Mouse (Mus musculus) kidney, postnatal 14 days (tissue): ENCODE data around the gene Triobp.

Experiments
- DNase-seq: peaks from one replicate; pipeline ENCODE4 v3.0.0; 2022; ENCODE audit warnings: mixed read lengths

Gene Triobp

DNA sequence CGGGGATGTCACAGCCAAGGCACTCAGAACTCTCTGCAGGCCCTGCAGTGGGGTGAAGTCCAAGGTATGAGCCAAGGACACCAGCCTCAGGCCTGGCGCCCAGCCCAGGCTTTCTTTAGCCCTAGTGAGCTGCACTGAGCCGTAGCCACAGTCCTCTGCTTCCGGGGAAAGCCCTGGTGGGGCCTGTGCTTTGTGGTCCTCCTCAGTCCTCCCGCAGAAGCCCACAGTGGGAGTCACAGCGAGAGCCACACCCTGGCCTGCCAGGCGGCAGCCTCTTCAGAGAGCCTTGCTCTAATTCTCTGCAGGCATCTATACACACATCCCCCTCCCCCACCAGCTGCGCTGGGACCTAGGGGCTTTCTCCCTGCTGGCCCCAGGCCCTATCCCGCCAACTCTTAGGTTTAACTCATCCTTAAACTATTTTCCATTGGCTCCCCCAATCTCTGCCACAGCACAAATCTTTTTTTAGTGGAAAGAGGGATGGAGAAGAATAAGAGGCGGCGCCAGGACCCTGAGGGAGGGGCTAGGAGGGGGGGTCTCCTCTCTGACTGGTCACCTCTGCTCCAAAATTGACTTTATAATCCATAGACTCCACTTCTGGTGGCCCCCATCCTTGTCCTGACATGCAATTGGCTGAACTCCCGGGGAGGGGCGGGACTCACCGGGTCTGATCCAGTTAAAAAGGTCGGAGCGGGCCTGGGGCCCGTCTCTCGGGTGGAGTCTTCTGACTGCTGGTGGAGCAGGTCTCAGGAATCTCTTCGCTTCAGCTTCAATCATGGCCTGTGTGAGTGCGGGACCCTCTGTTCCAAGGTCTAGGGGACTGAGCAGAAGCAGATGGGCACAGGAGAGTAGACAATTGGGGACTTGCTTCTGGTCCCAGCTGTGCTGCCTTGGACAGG, 21.3 kb upstream of the Triobp start, which contains the start of gene Lgals1:
Gene Lgals1 (plus strand): TSS at position 705 of the 899 bp plus-strand sequence.
- peak; percentile 94 for DNase-seq

DNA sequence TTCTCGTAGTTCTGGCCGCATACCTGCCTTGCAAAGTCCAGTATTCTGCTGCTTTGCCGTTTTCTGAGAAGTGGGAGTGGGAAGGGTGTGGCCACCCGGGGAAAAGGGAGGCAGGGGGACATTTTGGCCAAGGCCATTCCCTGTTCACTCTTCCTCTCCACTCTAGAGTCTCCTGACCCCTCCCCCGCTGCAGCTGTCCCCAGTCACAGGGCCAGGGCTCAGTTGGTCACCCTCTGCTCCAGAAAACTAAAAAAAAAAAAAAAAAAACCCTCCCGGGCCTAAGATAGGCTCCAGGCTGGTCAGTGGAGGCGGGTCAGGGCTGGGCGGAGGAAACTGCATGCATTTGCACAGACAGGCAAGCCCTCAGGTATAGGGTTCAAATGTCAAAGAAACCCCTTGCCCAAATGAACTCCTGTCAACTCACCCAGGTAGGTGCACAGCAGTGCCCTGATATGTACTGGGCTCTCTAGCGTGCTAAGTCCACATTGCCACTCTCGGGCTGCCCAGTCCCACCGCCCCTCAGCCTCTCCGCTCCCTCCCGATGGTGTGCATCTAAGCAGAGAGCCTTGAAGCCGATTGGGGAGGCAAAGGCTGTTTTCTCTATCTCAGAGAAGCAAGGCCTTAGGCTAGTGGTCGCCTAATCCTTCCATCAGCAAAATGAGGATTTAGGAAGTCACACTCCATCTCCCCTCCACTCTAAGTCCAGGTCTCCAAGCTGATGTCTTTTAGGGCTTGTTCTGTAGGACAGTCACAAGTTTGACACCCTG, 20.3 kb upstream of the Triobp start:
- DNase-seq, result peak; percentile 52

- DNase-seq, result peak; percentile 88
These were observed 19.6 kb upstream of the Triobp start for GRCm38 (mm10) chr15:78927788-78928457.

DNA sequence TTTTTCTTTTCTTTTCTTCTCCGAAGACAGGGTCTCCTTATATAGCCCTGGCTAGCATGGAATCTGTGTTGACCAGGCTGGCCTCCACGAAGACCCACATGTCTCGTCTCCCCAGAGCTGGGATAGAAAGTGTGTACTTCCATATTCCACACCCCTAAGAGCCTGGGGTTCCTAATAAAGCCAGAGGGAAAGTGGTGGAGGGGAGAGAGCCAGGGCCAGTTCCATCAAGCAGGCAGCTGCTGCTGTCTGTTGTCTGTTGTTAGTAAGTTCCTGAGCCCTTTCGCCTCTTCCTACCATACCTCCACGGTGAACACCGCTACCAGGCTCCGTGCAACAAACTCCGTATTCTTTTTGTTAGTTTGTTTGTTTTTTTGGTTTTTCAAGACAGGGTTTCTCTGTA, 19.0 kb upstream of the Triobp start:
- no peak for DNase-seq

DNA sequence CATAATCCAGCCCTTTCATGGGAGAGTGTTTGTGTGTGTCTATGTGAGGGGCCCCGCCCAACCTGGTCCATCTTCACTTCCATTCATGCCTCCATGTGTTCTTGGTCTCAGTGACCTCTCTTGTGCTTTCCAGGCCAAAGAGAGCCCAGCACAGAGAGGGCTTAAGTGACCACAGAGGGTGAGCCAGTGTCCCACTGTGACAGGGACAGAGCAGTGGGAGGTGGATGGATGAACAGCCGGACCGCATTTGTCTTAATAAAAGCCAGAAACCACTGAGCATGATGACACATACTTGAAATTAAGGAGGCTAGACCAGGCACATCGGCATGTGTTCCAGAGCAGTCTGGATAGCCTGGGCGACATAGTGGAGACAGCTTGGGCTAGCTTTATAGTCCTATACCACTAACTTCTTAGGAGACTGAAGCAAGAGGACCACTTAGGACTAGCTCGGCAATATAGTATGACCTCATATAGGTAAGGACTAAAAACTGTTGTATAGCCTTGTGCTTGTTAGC, 17.3 kb upstream of the Triobp start:
- DNase-seq, result no peak

DNA sequence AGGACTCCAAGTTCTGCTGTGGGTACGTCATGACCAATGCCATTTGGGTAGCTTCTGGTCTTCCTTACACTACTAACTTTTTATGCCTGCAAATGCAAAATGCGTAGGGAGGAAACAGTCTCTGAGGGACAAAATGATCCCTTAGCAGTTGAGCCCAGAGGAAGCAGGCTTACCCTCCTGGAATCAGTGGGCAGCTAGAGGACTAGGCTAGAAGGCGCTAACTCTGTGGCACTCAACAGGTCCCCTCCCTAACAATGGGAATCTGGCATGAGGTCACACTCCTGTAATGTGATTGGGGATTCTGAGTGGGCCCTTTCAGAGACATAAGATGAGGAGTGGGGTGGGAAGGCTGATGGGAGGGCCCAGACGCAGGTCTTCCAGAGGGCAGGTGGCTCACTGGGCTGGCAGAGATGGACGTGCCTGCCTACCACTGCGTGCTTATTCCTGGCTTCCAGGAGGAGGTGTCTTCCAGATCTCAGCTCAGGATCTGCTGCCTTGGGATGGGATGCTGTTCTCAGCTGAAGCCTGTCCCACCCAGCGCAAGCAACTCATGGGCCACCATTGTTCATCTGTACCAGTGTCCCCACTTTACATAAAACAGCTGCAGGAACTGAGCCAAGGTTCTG, 16.6 kb upstream of the Triobp start:
- DNase-seq, result no peak

DNA sequence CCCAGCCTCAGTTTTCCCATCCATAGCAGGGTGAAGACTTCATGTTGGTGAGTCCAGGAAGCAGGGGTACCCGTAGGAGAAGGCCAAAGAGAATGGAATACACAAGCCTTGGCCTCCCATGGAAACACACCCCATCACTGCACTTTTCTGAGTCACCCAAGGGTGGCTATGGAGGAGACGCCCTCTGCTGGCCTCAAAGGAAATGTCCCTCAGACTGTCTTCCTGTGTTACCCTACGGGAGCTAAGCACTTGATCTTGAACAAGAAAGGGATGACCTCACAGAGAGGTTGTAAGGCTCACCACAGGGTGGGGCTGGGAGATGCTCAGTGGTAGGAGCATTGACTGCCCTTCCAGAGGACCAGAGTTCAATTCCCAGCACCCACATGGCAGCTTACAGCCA, 15.9 kb upstream of the Triobp start:
- DNase-seq, result peak; percentile 58

DNA sequence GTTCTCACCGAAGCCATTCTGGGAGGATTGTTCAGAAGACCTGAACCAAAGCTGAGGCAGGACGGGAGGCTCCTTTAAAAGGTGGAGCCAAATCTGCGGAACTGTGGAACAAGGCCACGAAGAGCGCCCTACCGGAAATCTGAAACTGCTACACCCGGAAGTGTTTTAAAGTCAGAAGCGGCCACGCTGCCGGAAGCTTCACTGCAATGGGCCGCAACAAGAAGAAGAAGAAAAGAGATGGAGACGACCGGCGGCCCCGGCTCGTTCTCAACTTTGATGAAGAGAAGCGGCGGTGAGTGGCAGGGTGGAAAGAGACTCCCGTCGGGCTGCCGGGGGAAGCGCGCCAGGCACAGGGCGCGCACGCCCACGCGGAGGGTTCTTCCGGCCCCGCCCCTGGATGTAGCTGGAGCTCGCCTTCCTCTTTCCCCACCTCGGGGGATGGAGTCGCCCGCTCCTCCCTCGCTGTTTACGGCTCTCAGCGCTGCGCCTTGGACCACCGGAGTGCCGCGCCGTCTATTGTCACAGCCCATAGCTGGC, 12.7 kb upstream of the Triobp start, which contains the start of gene Nol12:
Gene Nol12 (plus strand): TSS at position 150 of the 537 bp plus-strand sequence.
- DNase-seq, result peak; percentile 90

DNA sequence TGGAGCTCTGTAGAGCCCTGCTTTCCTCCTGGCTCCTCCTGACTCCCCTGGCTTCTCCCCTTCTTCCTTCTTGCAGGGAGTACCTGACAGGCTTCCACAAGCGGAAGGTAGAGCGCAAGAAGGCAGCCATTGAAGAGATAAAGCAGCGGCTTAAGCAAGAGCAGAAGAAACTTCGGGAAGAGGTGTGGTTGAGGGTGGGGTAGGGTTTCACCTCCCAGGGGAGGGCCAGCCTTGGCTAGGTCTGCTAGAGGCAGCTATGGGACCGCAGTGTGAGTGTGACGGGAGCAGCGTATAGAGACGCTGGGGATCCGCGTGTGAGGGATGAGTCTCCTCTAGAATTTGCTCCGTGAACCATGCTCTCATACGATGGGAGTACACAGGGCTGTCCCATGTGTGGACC, 11.1 kb upstream of the Triobp start:
- no peak for DNase-seq

- no peak for DNase-seq
These were observed 10.2 kb upstream of the Triobp start for GRCm38 (mm10) chr15:78937311-78937710.

DNA sequence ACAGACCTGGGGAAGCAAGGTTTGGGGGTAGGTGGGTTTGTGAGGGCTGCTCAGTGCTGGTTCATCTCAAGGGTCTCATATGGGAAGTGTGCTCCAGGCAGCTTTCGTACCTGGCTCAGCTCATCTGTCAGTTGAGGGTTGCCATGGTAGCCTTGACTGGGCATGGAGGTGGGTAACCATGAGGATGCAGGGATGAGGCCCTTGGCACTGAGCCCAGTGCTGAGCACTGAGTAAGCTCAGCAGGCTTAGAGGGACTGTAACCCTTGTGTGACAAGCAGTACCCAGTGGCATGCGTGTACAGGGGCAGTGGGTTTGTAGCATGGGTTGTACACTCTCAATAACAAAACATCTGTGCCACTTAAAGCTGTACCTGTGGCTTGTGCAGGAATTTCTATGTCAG, 9.6 kb upstream of the Triobp start:
- no peak for DNase-seq

DNA sequence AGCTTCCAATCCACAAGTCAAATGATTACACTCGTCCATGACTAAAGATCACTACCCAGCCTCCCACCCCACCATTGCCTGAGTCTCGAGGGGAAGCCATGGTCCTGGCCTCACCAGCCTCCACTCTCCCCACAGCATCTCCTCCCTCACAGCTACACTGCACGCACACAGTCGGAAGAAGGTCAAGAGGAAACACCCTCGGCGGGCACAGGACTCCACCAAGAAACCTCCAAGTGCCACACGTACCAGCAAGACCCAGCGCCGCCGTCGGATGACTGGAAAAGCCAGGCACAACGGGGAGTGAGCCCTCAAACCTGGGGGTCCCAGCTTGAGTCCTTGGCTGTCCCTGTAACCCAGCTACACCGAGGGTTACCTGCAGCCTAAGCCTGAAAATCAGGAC, 7.2 kb upstream of the Triobp start:
- no peak for DNase-seq

GRCm38 (mm10) chr15:78942663-78943062, 4.9 kb upstream of the Triobp start:
- DNase-seq, result peak; percentile 87

DNA sequence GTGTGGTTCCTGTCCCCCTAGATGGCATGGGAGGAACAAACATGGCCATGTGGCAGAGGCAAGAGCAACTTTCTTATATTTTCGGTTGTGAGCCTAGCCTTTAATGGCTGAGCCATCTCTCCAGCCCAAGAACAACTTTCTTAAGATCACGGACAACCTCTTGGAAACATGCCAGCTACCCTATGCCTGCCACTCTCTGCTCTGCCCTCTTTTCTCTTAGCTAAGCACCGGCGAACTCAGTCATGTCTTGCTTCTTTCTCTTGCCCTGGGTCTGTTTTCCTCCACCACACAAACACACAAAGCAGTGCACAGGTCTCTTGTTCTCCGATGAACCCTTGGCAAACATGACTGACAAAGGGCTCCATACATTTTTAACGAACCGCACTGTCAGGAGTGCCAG, 1.3 kb upstream of the Triobp start:
- DNase-seq, result no peak

- DNase-seq, result no peak
These were observed 715 bp downstream of the Triobp start for GRCm38 (mm10) chr15:78948152-78948725.

DNA sequence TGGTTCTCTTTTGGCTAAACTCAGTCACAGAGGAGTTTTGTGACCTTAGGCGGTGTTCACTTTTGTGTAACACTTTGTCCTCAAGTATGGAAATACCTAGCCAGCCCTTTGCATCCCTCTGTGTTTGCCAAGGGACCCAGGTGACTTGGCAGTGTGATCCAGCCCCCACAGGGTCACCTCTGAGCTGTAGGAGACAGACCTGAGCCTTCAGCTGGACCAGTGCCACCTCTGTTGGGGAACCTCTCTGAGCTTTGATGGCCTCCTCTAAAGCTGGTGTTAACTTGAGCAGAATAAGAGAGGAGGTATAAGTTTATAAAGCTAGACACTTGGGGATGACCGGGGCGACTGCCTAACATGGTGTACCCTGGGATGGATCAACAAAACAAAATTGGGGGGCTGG, 1.4 kb downstream of the Triobp start:
- no peak for DNase-seq

DNA sequence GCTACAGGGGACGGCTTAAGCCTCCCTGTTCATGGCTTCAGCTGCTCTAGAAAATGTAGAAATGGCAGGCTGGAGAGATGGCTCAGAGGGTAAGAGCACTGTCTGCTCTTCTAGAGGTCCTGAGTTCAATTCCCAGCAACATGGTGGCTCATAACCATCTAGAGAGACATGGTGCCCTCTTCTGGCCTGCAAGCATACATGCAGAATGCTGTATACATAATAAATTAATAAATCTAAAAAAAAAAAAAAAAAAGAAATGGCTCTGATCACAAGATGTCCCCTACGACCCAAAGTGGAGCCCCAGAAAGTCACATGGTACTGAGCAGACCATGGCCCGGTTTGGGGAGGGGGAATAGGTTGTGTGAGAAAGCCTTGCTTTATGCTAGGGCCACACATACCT, 8.1 kb downstream of the Triobp start:
- no peak for DNase-seq

DNA sequence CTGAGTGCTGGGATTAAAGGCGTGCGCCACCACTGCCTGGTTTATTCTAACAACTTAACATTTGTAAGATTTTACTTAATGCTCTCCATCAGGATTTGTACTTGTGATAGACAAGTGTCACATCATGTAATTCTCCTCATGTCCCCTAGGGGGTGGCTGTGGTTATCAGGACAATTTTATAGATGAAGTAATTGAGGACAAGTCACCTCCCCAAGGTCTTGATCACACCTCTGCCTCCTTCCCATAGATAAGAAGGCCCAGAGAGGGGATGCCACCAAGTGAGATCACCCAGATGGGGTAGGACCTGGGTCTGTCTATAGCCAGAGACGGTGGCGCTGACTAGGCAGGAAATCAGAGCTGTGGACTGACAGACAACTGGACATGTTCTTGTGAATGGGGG, 8.8 kb downstream of the Triobp start:
- DNase-seq, result no peak

GRCm38 (mm10) chr15:78957021-78957420, 9.5 kb downstream of the Triobp start:
- no peak for DNase-seq

GRCm38 (mm10) chr15:78959537-78959936, 12.0 kb downstream of the Triobp start:
- no peak for DNase-seq

DNA sequence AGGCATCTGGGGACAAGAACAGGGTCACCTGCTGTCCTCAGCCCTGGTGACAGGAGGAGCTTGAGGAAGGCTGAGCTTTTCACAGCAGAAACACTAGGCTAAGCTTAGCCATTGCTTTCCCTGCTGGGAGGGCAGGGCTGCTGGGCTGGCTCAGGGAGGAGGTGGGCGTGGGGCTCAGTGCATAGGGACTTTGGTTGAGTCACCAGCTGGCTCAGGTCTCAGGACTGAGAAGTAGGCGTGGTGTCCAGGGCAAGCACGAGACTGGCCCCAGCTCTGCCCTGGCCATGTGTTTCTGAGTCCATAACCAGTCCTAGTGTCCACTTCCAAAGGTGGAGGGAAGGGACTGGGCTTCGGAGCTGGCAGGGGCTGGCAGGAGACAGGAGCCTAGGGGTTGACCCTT, 12.6 kb downstream of the Triobp start:
- DNase-seq, result no peak

- DNase-seq, result peak; percentile 79
These were observed 15.4 kb downstream of the Triobp start for GRCm38 (mm10) chr15:78962885-78963284.
